Mouse (Mus musculus): ENCODE measurements at regions not wholly inside any gene's neighbourhood (a gene's known extent, or its start where the extent isn't known, plus 50 kb on each side); places are given as distances from the start of the nearest gene placed in this dataset.

DNA sequence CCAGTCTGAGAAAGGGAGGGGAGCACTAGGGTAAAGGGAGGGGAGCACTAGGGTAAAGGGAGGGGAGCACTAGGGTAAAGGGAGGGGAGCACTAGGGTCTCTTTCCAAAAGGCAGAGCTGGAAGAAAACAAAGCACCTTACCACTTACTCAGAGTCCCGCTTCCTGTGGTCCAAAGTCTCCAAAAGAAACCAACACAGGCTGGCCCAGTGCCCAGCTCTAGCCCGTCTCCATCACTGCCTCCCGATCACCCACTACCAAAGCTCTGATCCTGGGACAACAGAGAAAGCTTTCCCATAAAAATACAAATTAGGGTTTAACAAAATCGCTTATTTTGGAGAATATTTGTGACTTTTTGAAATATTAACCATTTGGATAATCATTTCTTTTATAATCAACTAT is 188.4 kb upstream of the Ppp2r2d start:
- Histone ChIP-seq H3K36me3 (ENCODE audit: control insufficient read depth, insufficient read depth, low read length) (no peaks in the 10 kb centered on the region), H3K9me3 (ENCODE audit: control insufficient read depth, low read length) (no peaks in the 10 kb centered on the region), H3K9ac (ENCODE audit: low read length) (no peak overlapping the region), H3K27me3 (ENCODE audit: control insufficient read depth, insufficient read depth, low read length) (no peaks in the 10 kb centered on the region), H3K27ac (replicated peaks; ENCODE audit: low read depth, low read length) (no peak overlapping the region), H3K4me1 (ENCODE audit: control insufficient read depth, insufficient read depth, low read length) (no peaks in the 10 kb centered on the region), H3K4me2 (ENCODE audit: low read depth, severe bottlenecking) (no peak overlapping the region), H3K4me3 (ENCODE audit: low read depth, low read length) (no peak overlapping the region)
- DNase-seq (ENCODE audit: low spot score) = no peak
- 86% methylated on average over 4 of the region's 4 CpGs for WGBS
- no peak for ATAC-seq (ENCODE audit: insufficient number of reproducible peaks, low FRiP score, low TSS enrichment, low read depth)

GRCm38 (mm10) chr7:138657076-138657475 is 188.8 kb upstream of the Ppp2r2d start:
- WGBS = 89% methylated on average over 2 of the region's 2 CpGs
- no peak for DNase-seq (ENCODE audit: low spot score)
- H3K27me3 ChIP-seq (ENCODE audit: control insufficient read depth, insufficient read depth, low read length) = no peaks in the 10 kb centered on the region
- no peak for ATAC-seq (ENCODE audit: insufficient number of reproducible peaks, low FRiP score, low TSS enrichment, low read depth)
- H3K36me3 ChIP-seq (ENCODE audit: control insufficient read depth, insufficient read depth, low read length) = no peaks in the 10 kb centered on the region
- H3K27ac ChIP-seq (replicated peaks; ENCODE audit: low read depth, low read length) = no peak overlapping the region
- H3K4me3 ChIP-seq (ENCODE audit: low read depth, low read length) = no peak overlapping the region
- H3K9me3 ChIP-seq (ENCODE audit: control insufficient read depth, low read length) = no peaks in the 10 kb centered on the region
- no peak overlapping the region for H3K4me2 ChIP-seq (ENCODE audit: low read depth, severe bottlenecking)
- no peak overlapping the region for H3K9ac ChIP-seq (ENCODE audit: low read length)
- H3K4me1 ChIP-seq (ENCODE audit: control insufficient read depth, insufficient read depth, low read length) = no peaks in the 10 kb centered on the region

GRCm38 (mm10) chr7:138655940-138656339 is 189.9 kb upstream of the Ppp2r2d start:
- Histone ChIP-seq H3K27me3 (ENCODE audit: control insufficient read depth, insufficient read depth, low read length) (no peaks in the 10 kb centered on the region), H3K36me3 (ENCODE audit: control insufficient read depth, insufficient read depth, low read length) (no peaks in the 10 kb centered on the region), H3K9me3 (ENCODE audit: control insufficient read depth, low read length) (no peaks in the 10 kb centered on the region), H3K4me1 (ENCODE audit: control insufficient read depth, insufficient read depth, low read length) (no peaks in the 10 kb centered on the region), H3K9ac (ENCODE audit: low read length) (no peak overlapping the region), H3K4me2 (ENCODE audit: low read depth, severe bottlenecking) (no peak overlapping the region), H3K4me3 (ENCODE audit: low read depth, low read length) (no peak overlapping the region), H3K27ac (replicated peaks; ENCODE audit: low read depth, low read length) (no peak overlapping the region)
- no peak for DNase-seq (ENCODE audit: low spot score)
- WGBS = 75% methylated on average over 3 of the region's 3 CpGs
- no peak for ATAC-seq (ENCODE audit: insufficient number of reproducible peaks, low FRiP score, low TSS enrichment, low read depth)

- no peak overlapping the region for H3K4me3 ChIP-seq (ENCODE audit: low read depth, low read length)
- no peaks in the 10 kb centered on the region for H3K9me3 ChIP-seq (ENCODE audit: control insufficient read depth, low read length)
- H3K4me2 ChIP-seq (ENCODE audit: low read depth, severe bottlenecking) = no peak overlapping the region
- ATAC-seq (ENCODE audit: insufficient number of reproducible peaks, low FRiP score, low TSS enrichment, low read depth) = no peak
- H3K27ac ChIP-seq (replicated peaks; ENCODE audit: low read depth, low read length) = no peak overlapping the region
- H3K9ac ChIP-seq (ENCODE audit: low read length) = no peak overlapping the region
- H3K27me3 ChIP-seq (ENCODE audit: control insufficient read depth, insufficient read depth, low read length) = no peaks in the 10 kb centered on the region
- H3K36me3 ChIP-seq (ENCODE audit: control insufficient read depth, insufficient read depth, low read length) = no peaks in the 10 kb centered on the region
- WGBS = 67% methylated on average over 5 of the region's 5 CpGs
- H3K4me1 ChIP-seq (ENCODE audit: control insufficient read depth, insufficient read depth, low read length) = no peaks in the 10 kb centered on the region
- DNase-seq (ENCODE audit: low spot score) = no peak
These were observed 194.9 kb upstream of the Ppp2r2d start for GRCm38 (mm10) chr7:138650946-138651345.

- no peak overlapping the region for H3K9ac ChIP-seq (ENCODE audit: low read length)
- DNase-seq (ENCODE audit: low spot score) = no peak
- no peaks in the 10 kb centered on the region for H3K27me3 ChIP-seq (ENCODE audit: control insufficient read depth, insufficient read depth, low read length)
- H3K9me3 ChIP-seq (ENCODE audit: control insufficient read depth, low read length) = no peaks in the 10 kb centered on the region
- whole genome bisulfite sequencing = 82% methylated on average over 2 of the region's 2 CpGs
- H3K4me3 ChIP-seq (ENCODE audit: low read depth, low read length) = no peak overlapping the region
- H3K4me1 ChIP-seq (ENCODE audit: control insufficient read depth, insufficient read depth, low read length) = no peaks in the 10 kb centered on the region
- H3K4me2 ChIP-seq (ENCODE audit: low read depth, severe bottlenecking) = no peak overlapping the region
- no peak overlapping the region for H3K27ac ChIP-seq (replicated peaks; ENCODE audit: low read depth, low read length)
- H3K36me3 ChIP-seq (ENCODE audit: control insufficient read depth, insufficient read depth, low read length) = no peaks in the 10 kb centered on the region
- ATAC-seq (ENCODE audit: insufficient number of reproducible peaks, low FRiP score, low TSS enrichment, low read depth) = no peak
These were observed 198.2 kb upstream of the Ppp2r2d start for GRCm38 (mm10) chr7:138647636-138648035.

GRCm38 (mm10) chr7:138640492-138641165 is 205.2 kb upstream of the Ppp2r2d start:
- Histone ChIP-seq H3K27ac (replicated peaks; ENCODE audit: low read depth, low read length) (no peak overlapping the region), H3K4me2 (ENCODE audit: low read depth, severe bottlenecking) (no peak overlapping the region), H3K36me3 (ENCODE audit: control insufficient read depth, insufficient read depth, low read length) (no peaks in the 10 kb centered on the region), H3K9ac (ENCODE audit: low read length) (no peak overlapping the region), H3K4me3 (ENCODE audit: low read depth, low read length) (no peak overlapping the region), H3K4me1 (ENCODE audit: control insufficient read depth, insufficient read depth, low read length) (no peaks in the 10 kb centered on the region), H3K27me3 (ENCODE audit: control insufficient read depth, insufficient read depth, low read length) (no peaks in the 10 kb centered on the region), H3K9me3 (ENCODE audit: control insufficient read depth, low read length) (no peaks in the 10 kb centered on the region)
- no peak for ATAC-seq (ENCODE audit: insufficient number of reproducible peaks, low FRiP score, low TSS enrichment, low read depth)
- no peak for DNase-seq (ENCODE audit: low spot score)
- 65% methylated on average over 6 of the region's 6 CpGs for WGBS

DNA sequence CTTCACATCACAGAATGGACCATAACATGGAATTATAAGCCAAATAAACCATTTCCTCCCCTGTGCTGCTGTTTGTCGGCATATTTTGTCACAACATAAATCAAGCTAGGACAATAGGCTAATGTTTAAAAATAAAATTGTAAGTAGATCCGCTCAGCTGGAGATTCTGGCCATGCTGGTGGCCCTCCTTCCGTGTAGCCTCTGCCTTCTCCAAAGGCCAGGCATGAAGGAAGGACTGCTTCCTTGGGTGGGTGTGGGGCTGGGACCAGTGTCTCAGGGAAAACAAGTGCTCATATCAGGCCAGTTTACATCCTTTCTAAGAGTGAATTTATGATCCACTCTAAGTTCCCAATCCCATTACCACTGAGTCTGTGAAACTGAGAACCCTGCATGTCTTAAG is 206.3 kb upstream of the Ppp2r2d start:
- H3K27me3 ChIP-seq (ENCODE audit: control insufficient read depth, insufficient read depth, low read length) = no peaks in the 10 kb centered on the region

GRCm38 (mm10) chr7:138626061-138626460 is 219.8 kb upstream of the Ppp2r2d start:
- Histone ChIP-seq H3K4me1 (ENCODE audit: control insufficient read depth, insufficient read depth, low read length) (no peaks in the 10 kb centered on the region), H3K9me3 (ENCODE audit: control insufficient read depth, low read length) (no peaks in the 10 kb centered on the region), H3K9ac (ENCODE audit: low read length) (no peak overlapping the region), H3K4me3 (ENCODE audit: low read depth, low read length) (no peak overlapping the region), H3K36me3 (ENCODE audit: control insufficient read depth, insufficient read depth, low read length) (no peaks in the 10 kb centered on the region), H3K4me2 (ENCODE audit: low read depth, severe bottlenecking) (no peak overlapping the region), H3K27ac (replicated peaks; ENCODE audit: low read depth, low read length) (no peak overlapping the region), H3K27me3 (ENCODE audit: control insufficient read depth, insufficient read depth, low read length) (no peaks in the 10 kb centered on the region)
- no peak for ATAC-seq (ENCODE audit: insufficient number of reproducible peaks, low FRiP score, low TSS enrichment, low read depth)
- WGBS = 88% methylated on average over 9 of the region's 9 CpGs
- no peak for DNase-seq (ENCODE audit: low spot score)

More for the DNA sequence above, 206.3 kb upstream of the Ppp2r2d start:
- no peak overlapping the region for H3K9ac ChIP-seq (ENCODE audit: low read length)
- no peak overlapping the region for H3K4me3 ChIP-seq (ENCODE audit: low read depth, low read length)
- no peaks in the 10 kb centered on the region for H3K4me1 ChIP-seq (ENCODE audit: control insufficient read depth, insufficient read depth, low read length)
- WGBS = 78% methylated on average over 3 of the region's 3 CpGs
- H3K27ac ChIP-seq (replicated peaks; ENCODE audit: low read depth, low read length) = no peak overlapping the region
- H3K9me3 ChIP-seq (ENCODE audit: control insufficient read depth, low read length) = no peaks in the 10 kb centered on the region
- H3K4me2 ChIP-seq (ENCODE audit: low read depth, severe bottlenecking) = no peak overlapping the region
- ATAC-seq (ENCODE audit: insufficient number of reproducible peaks, low FRiP score, low TSS enrichment, low read depth) (no peak), DNase-seq (ENCODE audit: low spot score) (no peak)
- H3K36me3 ChIP-seq (ENCODE audit: control insufficient read depth, insufficient read depth, low read length) = no peaks in the 10 kb centered on the region
